Mouse (Mus musculus): Measurements from ENCODE around the gene Rab28.

GRCm38 (mm10) chr5:41685016-41685415 lies 22.9 kb downstream of the Rab28 start:
- no peak for TF ChIP-seq CTCF (IDR thresholded peaks at IDR 0.05; ENCODE audit: control insufficient read depth, insufficient read depth, low read length)
- TF ChIP-seq POLR2A (IDR thresholded peaks at IDR 0.05; ENCODE audit: borderline replicate concordance, control insufficient read depth, low read depth, low read length), result no peak

All from bone marrow, adult 2 months (tissue).